8 mouse cellular contexts compared by ENCODE assay signal in the genomic region with DNA sequence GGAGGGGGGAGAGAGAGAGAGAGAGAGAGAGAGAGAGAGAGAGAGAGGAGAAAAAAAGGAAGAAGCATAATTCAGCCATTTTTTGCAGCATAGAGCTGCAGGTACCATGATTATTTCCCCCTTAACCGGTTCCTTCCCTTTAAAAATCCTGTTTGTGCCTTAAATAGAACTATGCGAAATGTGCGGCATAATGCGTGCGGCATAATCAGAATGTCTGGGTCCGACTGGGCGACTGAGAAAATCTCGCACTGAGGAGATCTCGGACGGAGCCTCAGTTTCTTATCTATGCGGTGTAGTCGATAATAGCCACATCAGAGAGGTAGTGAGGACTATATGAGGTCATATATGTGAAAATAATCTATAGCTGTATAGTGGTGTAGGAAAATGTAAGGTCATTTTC. TPM values are rescaled to one million over a fixed set of nuclear protein-coding genes. Genes with fewer than 3 reads are reported as not detected.
DNase-seq lines count a peak whose midpoint lies in the region; ATAC-seq and TF ChIP-seq lines count a peak whose summit lies in the region.

No protein-coding gene starts in this region.

- 0 out of 2 replicates have a peak, but pooled peaks cover 4% of the 10 kb centered on the region for H3K9me3 ChIP-seq in megakaryocyte, embryonic 14.5 days
- H3K9me3 ChIP-seq in midbrain, postnatal 0 days (ENCODE audit: low read length), result no peaks in the 10 kb centered on the region

- TF ChIP-seq CTCF in midbrain, postnatal 0 days (IDR thresholded peaks at IDR 0.05), result no peak

- peaks cover 21% of the 10 kb centered on the region for H3K27me3 ChIP-seq in megakaryocyte, embryonic 14.5 days (replicated peaks)
- peaks cover 23% of the 10 kb centered on the region; the same call in 1 of the 2 replicates for H3K27me3 ChIP-seq in midbrain, postnatal 0 days (ENCODE audit: insufficient read depth, low read length)

- 26% methylated on average over 12 of the region's 12 CpGs for WGBS in midbrain, postnatal 0 days

- peak overlapping the region; percentile 86; the same call in 1 of the 2 replicates for H3K27ac ChIP-seq in midbrain, postnatal 0 days (ENCODE audit: low read depth, low read length)

- peak overlapping the region; percentile 48 for H3K4me2 ChIP-seq in midbrain, postnatal 0 days (ENCODE audit: low read depth, low read length, poor library complexity, severe bottlenecking)

- DNase-seq in adrenal gland, adult 2 months, result peak; percentile 3
- DNase-seq in adrenal gland, adult 18-20 months (ENCODE audit: low spot score in 2 of 2), result no peak
- peak; percentile 46 for DNase-seq in induced T-regulatory cell, adult 2 months (ENCODE audit: low read depth)
- DNase-seq in midbrain, postnatal 0 days (ENCODE audit: low spot score), result peak; percentile 9
- no peak for DNase-seq in adrenal gland, postnatal 14 days
- no peak for DNase-seq in urinary bladder, postnatal 36 days (ENCODE audit: low spot score in 2 of 2)

- no peaks in the 10 kb centered on the region; the same call in 1 of the 2 replicates for H3K4me1 ChIP-seq in megakaryocyte, embryonic 14.5 days
- no peaks in the 10 kb centered on the region for H3K4me1 ChIP-seq in midbrain, postnatal 0 days (ENCODE audit: insufficient read depth, low read length)

- peak overlapping the region; percentile 72 for H3K9ac ChIP-seq in midbrain, postnatal 0 days (replicated peaks; ENCODE audit: low read length, poor library complexity, severe bottlenecking)

- peak overlapping the region; percentile 95 for H3K4me3 ChIP-seq in megakaryocyte, embryonic 14.5 days (replicated peaks)
- H3K4me3 ChIP-seq in midbrain, postnatal 0 days (ENCODE audit: low read depth, low read length), result peak overlapping the region; percentile 57

- ATAC-seq in megakaryocyte, adult 5-6 weeks (ENCODE audit: poor library complexity, severe bottlenecking), result no peak
- no peak for ATAC-seq in midbrain, postnatal 0 days (ENCODE audit: low FRiP score)

- H3K36me3 ChIP-seq in megakaryocyte, embryonic 14.5 days (replicated peaks; ENCODE audit: low read length), result peaks cover 3% of the 10 kb centered on the region
- no peaks in the 10 kb centered on the region for H3K36me3 ChIP-seq in midbrain, postnatal 0 days (ENCODE audit: insufficient read depth, low read length)

RNA-seq across cellular contexts. Expression of a gene that starts 1.2 kb away (rescaled TPM):
- 10 to 100 TPM; 15.7 to 18.7 TPM for total RNA-seq in adrenal gland, adult 2 months (2021)
- polyA plus RNA-seq in adrenal gland, adult 2 months (2012; rRNA removed), result 18.1 and 24.6 TPM in 2 replicates
- total RNA-seq in adrenal gland, adult 18-20 months (2021), result 10 to 100 TPM; 12.0 to 15.1 TPM
- 19.9 and 25.7 TPM in 2 replicates for polyA plus RNA-seq in megakaryocyte, embryonic 14.5 days (2012; ENCODE audit: insufficient read depth, low replicate concordance)
- total RNA-seq in megakaryocyte, adult 5-6 weeks (2015), result 9.4 and 12.9 TPM in 2 replicates
- 6.9 and 7.2 TPM in 2 replicates for total RNA-seq in megakaryocyte, adult 5-6 weeks (2017)
- 17.9 and 22.5 TPM in 2 replicates for total RNA-seq in midbrain, postnatal 0 days (2014; rRNA removed)
- 6.9 and 7.5 TPM in 2 replicates for polyA plus RNA-seq in midbrain, postnatal 0 days (2015; fragmentation: Nextera tagmentation; extraction: Ambion mirVana)
- 15.7 and 15.9 TPM in 2 replicates for total RNA-seq in adrenal gland, postnatal 14 days (2021)

RNA-seq across cellular contexts. Expression of a gene that starts 22.9 kb away (rescaled TPM):
- total RNA-seq in adrenal gland, adult 2 months (2021), result 100 to 1,000 TPM; 146 to 180 TPM
- polyA plus RNA-seq in adrenal gland, adult 2 months (2012; rRNA removed), result 20.0 and 29.9 TPM in 2 replicates
- total RNA-seq in adrenal gland, adult 18-20 months (2021), result 100 to 1,000 TPM; 138 to 199 TPM
- polyA plus RNA-seq in megakaryocyte, embryonic 14.5 days (2012; ENCODE audit: insufficient read depth, low replicate concordance), result 6.4 and 12.6 TPM in 2 replicates
- 95.0 and 104 TPM in 2 replicates for total RNA-seq in megakaryocyte, adult 5-6 weeks (2015)
- 102 and 106 TPM in 2 replicates for total RNA-seq in megakaryocyte, adult 5-6 weeks (2017)
- 182 and 238 TPM in 2 replicates for total RNA-seq in midbrain, postnatal 0 days (2014; rRNA removed)
- 61.2 and 92.5 TPM in 2 replicates for polyA plus RNA-seq in midbrain, postnatal 0 days (2015; fragmentation: Nextera tagmentation; extraction: Ambion mirVana)
- 110 and 127 TPM in 2 replicates for total RNA-seq in adrenal gland, postnatal 14 days (2021)

Comparison
In these comparisons a context has a peak if more than half of its experiments do, and no peak if none do; other contexts are left out.
1. DNase-seq: peak in adrenal gland, adult 2 months (single experiment), induced T-regulatory cell, adult 2 months (single experiment) and midbrain, postnatal 0 days (single experiment); none in adrenal gland, adult 18-20 months (0 of 2), adrenal gland, postnatal 14 days (single experiment) and urinary bladder, postnatal 36 days (0 of 2).